Mouse (Mus musculus) c-Kit-positive CD71-negative TER-119-negative erythroid progenitor cells, embryonic 14.5 days (primary cell): ENCODE measurements around the gene Tssc4.

Source experiments
- DNase-seq: peaks from one replicate; pipeline ENCODE4 v3.0.0-alpha.2; 2013; ENCODE audit warnings: low read depth

Tssc4 gene

DNA sequence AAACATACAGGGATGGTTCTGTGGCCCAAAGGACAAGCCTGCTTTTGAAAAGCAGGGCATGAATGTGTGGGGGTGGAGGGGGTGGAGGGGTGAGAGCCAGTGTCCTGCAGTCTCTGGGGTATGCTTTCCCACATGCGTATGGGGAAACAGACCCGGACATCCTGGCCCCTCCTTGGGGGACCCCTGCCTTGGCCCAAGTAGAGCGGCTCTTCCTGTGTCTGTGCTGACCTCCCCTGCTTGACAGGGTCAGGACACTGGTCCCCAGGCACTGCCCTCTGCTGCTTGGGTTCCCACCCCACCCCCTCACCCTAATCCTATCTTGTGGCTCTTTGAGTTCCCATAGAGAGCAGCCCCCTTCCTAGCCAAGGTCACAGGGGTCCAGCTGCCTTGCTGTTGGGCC lies 40.6 kb downstream of the Tssc4 start:
- no peak for DNase-seq

- no peak for DNase-seq
Measured at GRCm38 (mm10) chr7:143110803-143111202, 41.8 kb downstream of the Tssc4 start.

DNA sequence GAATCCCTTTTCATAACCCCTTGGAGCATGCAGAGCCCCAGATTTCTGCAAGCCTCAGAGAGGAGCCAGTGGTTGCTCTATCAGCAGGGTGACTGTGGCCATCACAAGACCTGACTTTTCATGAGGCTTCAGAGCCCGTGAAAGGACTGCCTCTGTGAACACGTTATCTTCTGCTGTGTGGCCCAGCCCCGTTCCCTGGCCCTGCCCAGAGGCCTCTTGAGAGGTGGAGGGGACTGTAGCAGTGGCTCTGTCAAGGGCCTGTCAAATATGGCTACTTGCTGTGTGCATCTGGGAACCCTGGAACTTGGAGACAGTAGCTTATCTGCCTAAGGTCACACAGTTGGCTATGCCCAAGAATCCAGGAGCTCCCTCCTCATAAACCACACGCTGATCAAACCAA lies 42.7 kb downstream of the Tssc4 start:
- DNase-seq: no peak

DNA sequence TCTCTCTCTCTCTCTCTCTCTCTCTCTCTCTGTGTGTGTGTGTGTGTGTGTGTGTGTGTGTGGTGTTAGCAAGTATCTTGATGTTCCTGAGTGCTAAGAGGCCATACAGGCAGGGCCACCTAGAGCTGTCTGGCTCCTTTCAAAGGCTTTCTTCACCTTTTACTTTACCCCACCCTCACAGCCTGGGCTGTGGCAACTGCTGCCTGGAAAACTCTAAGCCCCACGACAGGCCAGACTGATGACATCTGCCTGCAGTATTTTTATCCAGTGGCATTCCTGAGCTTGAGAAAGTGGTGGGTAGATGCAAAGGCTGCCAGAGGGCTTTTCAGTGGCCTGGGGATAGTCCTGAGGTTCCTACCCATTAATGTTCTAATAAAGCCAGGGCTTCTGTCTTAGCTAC lies 43.3 kb downstream of the Tssc4 start:
- DNase-seq: no peak

DNA sequence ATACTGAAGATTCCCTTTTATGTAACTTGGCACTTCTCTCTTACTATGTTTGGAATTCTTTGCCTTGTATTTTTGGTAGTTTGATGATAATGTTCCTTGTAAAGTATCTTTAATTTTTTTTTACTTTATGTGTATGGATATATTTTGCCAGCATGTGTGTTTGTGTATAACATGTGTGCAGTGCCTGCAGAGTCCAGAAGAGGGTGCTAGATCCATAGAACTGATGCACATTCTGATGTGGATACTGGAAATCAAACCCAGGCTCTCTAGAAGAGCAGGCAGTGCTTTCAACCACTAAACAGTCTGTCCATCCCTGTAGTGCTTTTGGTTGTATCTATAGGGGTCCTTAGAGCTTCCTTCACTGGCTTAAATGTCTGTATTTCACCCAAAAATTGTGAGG lies 45.7 kb downstream of the Tssc4 start:
- DNase-seq: no peak

DNA sequence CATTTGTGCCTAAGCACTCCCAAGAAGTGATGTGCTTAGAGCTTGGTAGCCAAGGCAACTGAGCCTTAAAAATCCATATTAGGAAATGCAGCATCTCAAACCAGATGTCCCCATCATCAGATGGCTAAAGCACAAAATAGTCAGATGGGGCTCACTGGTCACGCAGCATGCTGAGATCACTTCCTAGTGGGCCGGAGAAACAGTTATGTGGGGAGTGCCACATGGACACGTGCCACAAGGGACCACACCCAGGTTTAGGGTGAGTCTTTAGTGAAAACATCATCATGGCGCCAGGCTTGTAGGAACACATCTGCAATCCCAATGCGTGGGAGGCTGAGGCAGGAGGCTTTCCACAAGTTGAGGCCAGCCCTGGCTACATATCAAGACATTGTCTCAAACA lies 47.5 kb downstream of the Tssc4 start:
- DNase-seq: no peak

DNA sequence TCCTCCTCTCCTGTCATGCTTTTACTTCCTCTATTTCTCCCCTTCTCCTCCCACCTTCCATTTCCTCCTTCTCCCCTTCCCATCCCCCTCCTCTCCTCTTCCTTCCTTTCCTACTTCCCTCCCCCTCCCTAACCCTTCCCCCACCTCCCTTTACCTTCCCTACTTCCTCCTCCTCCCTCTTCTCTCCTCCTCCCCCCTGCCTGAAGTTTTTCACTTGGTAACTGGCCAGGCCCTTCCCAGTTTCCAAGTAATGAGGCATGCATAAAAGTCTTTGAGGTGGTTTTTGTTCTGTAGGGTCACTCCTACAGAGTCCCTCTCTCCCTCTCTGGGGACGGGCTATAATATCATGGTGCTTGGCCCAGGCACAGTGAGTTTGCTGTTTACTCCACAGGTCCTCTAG lies 50.4 kb downstream of the Tssc4 start:
- DNase-seq: no peak

GRCm38 (mm10) chr7:143119826-143120225 lies 50.8 kb downstream of the Tssc4 start:
- no peak for DNase-seq
